Mouse (Mus musculus): ENCODE data around the gene Smarca2.

DNA sequence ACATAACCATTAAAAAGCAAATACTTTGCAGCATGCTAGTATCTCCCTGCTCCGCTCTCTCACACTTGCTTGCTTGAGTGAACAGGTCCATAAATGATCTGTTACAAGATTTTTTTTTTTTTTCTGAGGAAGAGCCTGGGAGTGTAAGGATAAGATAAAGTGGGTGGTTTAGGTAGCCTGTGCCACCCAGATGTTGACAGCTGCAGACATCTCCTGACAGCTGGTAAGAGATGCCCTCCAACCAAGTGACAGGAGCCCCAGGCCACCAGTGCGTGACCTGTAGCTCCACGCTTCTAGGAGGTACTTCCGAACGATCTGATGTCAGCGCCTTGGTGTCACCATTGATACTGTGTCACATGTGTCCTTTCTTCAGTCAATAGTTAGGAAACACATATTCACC, 65.2 kb downstream of the Smarca2 start:
- TF ChIP-seq CTCF (IDR thresholded peaks at IDR 0.05; ENCODE audit: low read depth) (no peak), EP300 (IDR thresholded peaks at IDR 0.05; ENCODE audit: low read depth) (0 out of 2 replicates have a peak, but pooled peaks have one; percentile 27)
